Mouse (Mus musculus) MEL (cell line): Measurements from ENCODE around the gene Baiap2l2.

Experiments used
- CTCF ChIP-seq, 3 experiments: IDR thresholded peaks in 2 of 3; conservative IDR thresholded peaks in 1 of 3; 2 replicates each; pipeline ENCODE4 v1.5.1; 2011 to 2012; ENCODE audit warnings: low read length in 3 of 3, low read depth in 2 of 3, mild to moderate bottlenecking in 2 of 3, improper control_type of control experiment in 1 of 3, inconsistent platforms in 1 of 3, mixed read lengths in 1 of 3, moderate library complexity in 1 of 3; ENCODE audit not compliant: control insufficient read depth in 1 of 3, insufficient read depth in 1 of 3, poor library complexity in 1 of 3, severe bottlenecking in 1 of 3
- ELF1 ChIP-seq: IDR thresholded peaks from 2 replicates; pipeline ENCODE4 v1.6.1; 2014; ENCODE audit warnings: low read depth, mild to moderate bottlenecking, inconsistent platforms, low read length, improper control_type of control experiment, moderate library complexity
- EP300 ChIP-seq, 2 experiments: IDR thresholded peaks; 2 replicates each; pipeline ENCODE4 v1.6.1; 2011; ENCODE audit warnings: improper control_type of control experiment in 2 of 2, low read length in 2 of 2, low read depth in 1 of 2, mild to moderate bottlenecking in 1 of 2
- GATA1 ChIP-seq: IDR thresholded peaks from 2 replicates; pipeline ENCODE4 v1.6.1; 2011; ENCODE audit warnings: low read depth, low read length, improper control_type of control experiment
- MAX ChIP-seq: IDR thresholded peaks from 2 replicates; pipeline ENCODE4 v1.6.1; 2011; ENCODE audit warnings: low read length, improper control_type of control experiment
- MAZ ChIP-seq: IDR thresholded peaks from 2 replicates; pipeline ENCODE4 v1.6.1; 2012; ENCODE audit warnings: low read depth, mild to moderate bottlenecking, inconsistent platforms, low read length, improper control_type of control experiment
- POLR2A ChIP-seq, 2 experiments: IDR thresholded peaks; 2 replicates each; pipeline ENCODE4 v1.6.1; 2011 to 2012; ENCODE audit warnings: low read length in 2 of 2, mild to moderate bottlenecking in 2 of 2, control low read depth in 1 of 2, improper control_type of control experiment in 1 of 2, low read depth in 1 of 2, moderate library complexity in 1 of 2; ENCODE audit not compliant: control insufficient read depth in 1 of 2, insufficient read depth in 1 of 2, poor library complexity in 1 of 2
- POLR2AphosphoS5 ChIP-seq: IDR thresholded peaks from 2 replicates; pipeline ENCODE4 v1.6.1; 2012; ENCODE audit warnings: low read depth, borderline replicate concordance, mild to moderate bottlenecking, inconsistent platforms, low read length, moderate library complexity, mixed read lengths
- SMC3 ChIP-seq: IDR thresholded peaks from 2 replicates; pipeline ENCODE4 v1.6.1; 2011; ENCODE audit warnings: low read depth, low read length, improper control_type of control experiment
- TBP ChIP-seq: IDR thresholded peaks from 2 replicates; pipeline ENCODE4 v1.8.0; 2011; ENCODE audit warnings: low read depth, low read length, improper control_type of control experiment
- TCF12 ChIP-seq: IDR thresholded peaks from 2 replicates; pipeline ENCODE4 v1.6.1; 2014; ENCODE audit warnings: low read depth, mild to moderate bottlenecking, inconsistent platforms, low read length, improper control_type of control experiment, moderate library complexity
- ZNF384 ChIP-seq: IDR thresholded peaks from 2 replicates; pipeline ENCODE4 v1.6.1; 2012; ENCODE audit warnings: low read depth, mild to moderate bottlenecking, inconsistent platforms, low read length, improper control_type of control experiment

DNA sequence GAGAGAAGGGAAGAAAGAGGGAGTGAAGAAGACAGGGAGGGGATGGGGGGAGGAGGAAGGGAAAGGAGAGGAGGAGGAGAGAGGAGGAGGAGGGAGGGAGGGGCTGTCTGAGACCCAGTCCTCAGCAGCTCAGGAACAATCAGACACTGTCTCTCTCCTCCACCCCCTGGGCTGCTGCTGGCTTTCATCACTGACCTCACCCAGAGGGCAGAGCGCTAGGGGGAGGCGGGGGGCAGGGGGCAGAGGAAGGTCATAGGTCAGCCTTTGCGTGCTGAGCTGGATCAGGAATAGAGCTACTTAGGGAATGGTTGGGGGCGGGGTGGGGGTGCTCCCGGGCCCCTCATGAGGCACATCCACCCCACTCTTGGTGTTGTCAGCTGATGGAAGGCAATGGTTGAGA, 61.7 kb downstream of the Baiap2l2 start:
- no peak for TF ChIP-seq MAZ
- no peak for TF ChIP-seq SMC3
- TF ChIP-seq CTCF (IDR thresholded peaks at IDR 0.05 in 2 of 3, conservative IDR thresholded peaks at IDR 0.05 in 1 of 3; ENCODE audit: control insufficient read depth in 1 of 3, insufficient read depth in 1 of 3, low read depth in 2 of 3, low read length in 3 of 3, poor library complexity in 1 of 3, severe bottlenecking in 1 of 3) = no peak
- no peak for TF ChIP-seq ZNF384
- TF ChIP-seq TBP = no peak
- TF ChIP-seq POLR2A (IDR thresholded peaks at IDR 0.05; ENCODE audit: control insufficient read depth in 1 of 2, insufficient read depth in 1 of 2, low read depth in 1 of 2, low read length in 2 of 2, poor library complexity in 1 of 2) = no peak
- TF ChIP-seq MAX = no peak
- TF ChIP-seq GATA1 = no peak
- TF ChIP-seq EP300 (IDR thresholded peaks at IDR 0.05; ENCODE audit: low read depth in 1 of 2, low read length in 2 of 2) = no peak
- TF ChIP-seq POLR2AphosphoS5 = no peak
- no peak for TF ChIP-seq TCF12
- TF ChIP-seq ELF1 = no peak
